29 mouse cellular contexts compared by ENCODE assay signal in genomic region chr8:72270606-72271005, GRCm38 (mm10). TPM values are rescaled to one million over a fixed set of nuclear protein-coding genes. Genes with fewer than 3 reads are reported as not detected.
DNase-seq lines count a peak whose midpoint lies in the region; ATAC-seq and TF ChIP-seq lines count a peak whose summit lies in the region.
"Had no signal": no experiment of that assay in that cellular context is flagged by ENCODE, and none has a peak within 500 bp of the region (broad histone marks: within the 10 kb centered on the region; RNA-seq: fewer than 3 reads in every experiment).

No protein-coding gene starts in this region.

- no peaks in the 10 kb centered on the region for H3K36me3 ChIP-seq in liver, postnatal 0 days (replicated peaks; ENCODE audit: insufficient read depth, low read length)
- H3K36me3 ChIP-seq in liver, embryonic 11.5 days (ENCODE audit: control insufficient read depth, insufficient read depth, low read length): no peaks in the 10 kb centered on the region
- no peaks in the 10 kb centered on the region for H3K36me3 ChIP-seq in E14TG2a.4 (ENCODE audit: insufficient read depth, low read length)
- H3K36me3 ChIP-seq: heart, embryonic 12.5 days; hindbrain, embryonic 13.5 days; midbrain, embryonic 12.5 days; neural tube, embryonic 12.5 days had no signal

- ATAC-seq in liver, postnatal 0 days: no peak; the same call in 1 of the 2 replicates
- ATAC-seq in liver, embryonic 11.5 days (replicated peaks; ENCODE audit: low FRiP score): no peak
- ATAC-seq: forebrain, postnatal 0 days; inflammation-experienced regulatory T-cells, adult 6 months had no signal

- no peaks in the 10 kb centered on the region for H3K9me3 ChIP-seq in liver, postnatal 0 days (ENCODE audit: low read length)
- no peaks in the 10 kb centered on the region for H3K9me3 ChIP-seq in liver, embryonic 11.5 days (ENCODE audit: control insufficient read depth, low read length)
- no peaks in the 10 kb centered on the region; the same call in 1 of the 2 replicates for H3K9me3 ChIP-seq in E14TG2a.4 (ENCODE audit: low read length)
- H3K9me3 ChIP-seq: hindbrain, embryonic 13.5 days; midbrain, embryonic 12.5 days; neural tube, embryonic 12.5 days had no signal

- H3K27ac ChIP-seq in liver, postnatal 0 days (ENCODE audit: low read depth): peak overlapping the region; percentile 72
- H3K27ac ChIP-seq in liver, embryonic 11.5 days (ENCODE audit: low read depth, low read length): no peak overlapping the region
- peak overlapping the region; percentile 88 for H3K27ac ChIP-seq in brown adipose tissue, adult 24 weeks (replicated peaks; ENCODE audit: low read depth, low read length)
- H3K27ac ChIP-seq: hindbrain, embryonic 13.5 days; midbrain, embryonic 12.5 days; neural tube, embryonic 12.5 days; stomach, postnatal 0 days had no signal

- TF ChIP-seq CTCF in liver, postnatal 0 days (IDR thresholded peaks at IDR 0.05; ENCODE audit: low read depth): no peak
- TF ChIP-seq CTCF in E14TG2a.4 (conservative IDR thresholded peaks at IDR 0.05; ENCODE audit: low read length): no peak

- H3K4me1 ChIP-seq in liver, postnatal 0 days (ENCODE audit: insufficient read depth): peaks cover 20% of the 10 kb centered on the region
- H3K4me1 ChIP-seq in liver, embryonic 11.5 days (replicated peaks; ENCODE audit: control insufficient read depth, insufficient read depth, low read length): peaks cover 17% of the 10 kb centered on the region
- peaks cover 73% of the 10 kb centered on the region for H3K4me1 ChIP-seq in E14TG2a.4 (replicated peaks; ENCODE audit: low read depth, low read length)
- H3K4me1 ChIP-seq in brown adipose tissue, adult 24 weeks (ENCODE audit: control insufficient read depth, insufficient read depth, insufficient read length, low read length): peaks cover 30% of the 10 kb centered on the region
- H3K4me1 ChIP-seq: hindbrain, embryonic 13.5 days; midbrain, embryonic 12.5 days; neural tube, embryonic 12.5 days had no signal

- no peak overlapping the region for H3K9ac ChIP-seq in liver, postnatal 0 days (replicated peaks)
- H3K9ac ChIP-seq in liver, embryonic 11.5 days (ENCODE audit: low read depth, low read length): no peak overlapping the region
- H3K9ac ChIP-seq: forebrain, postnatal 0 days; heart, embryonic 12.5 days; hindbrain, embryonic 13.5 days; midbrain, embryonic 12.5 days; neural tube, embryonic 12.5 days had no signal

- H3K4me3 ChIP-seq in liver, postnatal 0 days (ENCODE audit: low read depth, low read length): no peak overlapping the region
- no peak overlapping the region for H3K4me3 ChIP-seq in liver, embryonic 11.5 days (ENCODE audit: low read depth, low read length)
- peak overlapping the region; percentile 79 for H3K4me3 ChIP-seq in E14TG2a.4 (replicated peaks; ENCODE audit: low read length)
- no peak overlapping the region for H3K4me3 ChIP-seq in brown adipose tissue, adult 24 weeks (ENCODE audit: insufficient read depth, low read depth, low read length)
- H3K4me3 ChIP-seq: heart, embryonic 12.5 days; hindbrain, embryonic 13.5 days; midbrain, embryonic 12.5 days; neural tube, embryonic 12.5 days had no signal

- WGBS in liver, postnatal 0 days (ENCODE audit: insufficient replicate concordance): 66% methylated on average over 12 of the region's 12 CpGs
- WGBS in liver, embryonic 11.5 days: 83% methylated on average over 12 of the region's 12 CpGs

- peak; percentile 61 for DNase-seq in liver, postnatal 0 days
- no peak for DNase-seq in liver, embryonic 11.5 days (ENCODE audit: low spot score)
- DNase-seq in spleen, postnatal 36 days (ENCODE audit: low spot score in 2 of 2): peak; percentile 91 to 93
- no peak for DNase-seq in left cerebral cortex, adult 18-20 months (ENCODE audit: low spot score in 2 of 2)
- DNase-seq in gastrocnemius, postnatal 14 days: no peak
- DNase-seq: adrenal gland, adult 2 months; cerebellum, adult 9-11 months; forebrain, postnatal 0 days; heart, postnatal 14 days; kidney, adult 2 months; kidney, postnatal 10 days; layer of hippocampus, postnatal 36 days; right cerebral cortex, adult 18-20 months had no signal

- intact Hi-C loops in gastrocnemius, postnatal 14 days (cut with DNase I; ENCODE audit: low total_unique reads): loop anchor here (5.0 kb wide), 1 partner anchor 97 kb away; no protein-coding TSS in a partner anchor

- no peak for TF ChIP-seq EP300 in liver, postnatal 0 days (IDR thresholded peaks at IDR 0.05; ENCODE audit: low read depth)

- H3K4me2 ChIP-seq in liver, postnatal 0 days (ENCODE audit: low read depth, low read length): no peak overlapping the region
- no peak overlapping the region for H3K4me2 ChIP-seq in liver, embryonic 11.5 days
- H3K4me2 ChIP-seq: heart, embryonic 12.5 days; hindbrain, embryonic 13.5 days; midbrain, embryonic 12.5 days; neural tube, embryonic 12.5 days had no signal

- H3K27me3 ChIP-seq in liver, postnatal 0 days (ENCODE audit: insufficient read depth, low read length): no peaks in the 10 kb centered on the region
- H3K27me3 ChIP-seq in liver, embryonic 11.5 days (replicated peaks; ENCODE audit: control insufficient read depth, insufficient read depth, low read length): no peaks in the 10 kb centered on the region
- peaks cover 2% of the 10 kb centered on the region; the same call in 1 of the 2 replicates for H3K27me3 ChIP-seq in E14TG2a.4 (ENCODE audit: insufficient read depth, low read length)
- H3K27me3 ChIP-seq: heart, embryonic 12.5 days; hindbrain, embryonic 13.5 days; midbrain, embryonic 12.5 days; neural tube, embryonic 12.5 days had no signal

RNA-seq across cellular contexts. Expression of gene Ap1m1, which starts 30.8 kb away (rescaled TPM):
- 40.7 and 41.7 TPM in 2 replicates for polyA plus RNA-seq in liver, postnatal 0 days (2015; fragmentation: Nextera tagmentation; extraction: Ambion mirVana)
- 111 and 119 TPM in 2 replicates for polyA plus RNA-seq in liver, embryonic 11.5 days (2014; fragmentation: Nextera tagmentation; extraction: Ambion mirVana)
- 35.6 and 49.6 TPM in 2 replicates for polyA plus RNA-seq in brown adipose tissue, adult 24 weeks (2012; ENCODE audit: insufficient read depth, insufficient read length, missing spikeins)
- 10 to 100 TPM; 80.1 to 80.6 TPM for total RNA-seq in left cerebral cortex, adult 18-20 months (2021)
- 10 to 100 TPM; 24.7 to 27.2 TPM for total RNA-seq in gastrocnemius, postnatal 14 days (2021)

RNA-seq across cellular contexts. Expression of gene Gm10282, which starts 34.5 kb away (rescaled TPM):
- 6.3 and 6.4 TPM in 2 replicates for polyA plus RNA-seq in liver, postnatal 0 days (2015; fragmentation: Nextera tagmentation; extraction: Ambion mirVana)
- 20.8 TPM in 2 replicates for polyA plus RNA-seq in liver, embryonic 11.5 days (2014; fragmentation: Nextera tagmentation; extraction: Ambion mirVana)
- not detected in 2 replicates for polyA plus RNA-seq in brown adipose tissue, adult 24 weeks (2012; ENCODE audit: insufficient read depth, insufficient read length, missing spikeins)
- 1 to 10 TPM; 2.8 to 4.2 TPM for total RNA-seq in left cerebral cortex, adult 18-20 months (2021)
- total RNA-seq in gastrocnemius, postnatal 14 days (2021): 1 to 10 TPM; 5.1 to 7.5 TPM

RNA-seq across cellular contexts. Expression of gene Klf2, which starts 48.2 kb away (rescaled TPM):
- 5.6 and 7.4 TPM in 2 replicates for polyA plus RNA-seq in liver, postnatal 0 days (2015; fragmentation: Nextera tagmentation; extraction: Ambion mirVana)
- polyA plus RNA-seq in liver, embryonic 11.5 days (2014; fragmentation: Nextera tagmentation; extraction: Ambion mirVana): 5.3 and 5.5 TPM in 2 replicates
- polyA plus RNA-seq in brown adipose tissue, adult 24 weeks (2012; ENCODE audit: insufficient read depth, insufficient read length, missing spikeins): 30.6 and 88.0 TPM in 2 replicates
- 10 to 100 TPM; 15.2 to 23.6 TPM for total RNA-seq in left cerebral cortex, adult 18-20 months (2021)
- total RNA-seq in gastrocnemius, postnatal 14 days (2021): 10 to 100 TPM; 19.1 to 24.1 TPM

RNA-seq across cellular contexts. Expression of gene Fam32a, which starts 51.1 kb away (rescaled TPM):
- 27.5 and 28.4 TPM in 2 replicates for polyA plus RNA-seq in liver, postnatal 0 days (2015; fragmentation: Nextera tagmentation; extraction: Ambion mirVana)
- polyA plus RNA-seq in liver, embryonic 11.5 days (2014; fragmentation: Nextera tagmentation; extraction: Ambion mirVana): 59.7 and 64.2 TPM in 2 replicates
- 26.9 and 41.8 TPM in 2 replicates for polyA plus RNA-seq in brown adipose tissue, adult 24 weeks (2012; ENCODE audit: insufficient read depth, insufficient read length, missing spikeins)
- total RNA-seq in left cerebral cortex, adult 18-20 months (2021): 10 to 100 TPM; 57.9 to 58.0 TPM
- total RNA-seq in gastrocnemius, postnatal 14 days (2021): 10 to 100 TPM; 10.9 to 13.4 TPM

RNA-seq across cellular contexts. Expression of gene Gm11034, which starts 57.2 kb away (rescaled TPM):
- polyA plus RNA-seq in liver, postnatal 0 days (2015; fragmentation: Nextera tagmentation; extraction: Ambion mirVana): not detected in 2 replicates
- polyA plus RNA-seq in liver, embryonic 11.5 days (2014; fragmentation: Nextera tagmentation; extraction: Ambion mirVana): not detected in 2 replicates
- not detected in 2 replicates for polyA plus RNA-seq in brown adipose tissue, adult 24 weeks (2012; ENCODE audit: insufficient read depth, insufficient read length, missing spikeins)
- total RNA-seq in left cerebral cortex, adult 18-20 months (2021): not detected
- not detected for total RNA-seq in gastrocnemius, postnatal 14 days (2021)
- total RNA-seq: adrenal gland, adult 2 months; forebrain, postnatal 0 days; gastrocnemius, adult 8-10 months; heart, postnatal 14 days; layer of hippocampus, adult 18-20 months; layer of hippocampus, postnatal 36 days; left cerebral cortex, postnatal 25 days; megakaryocyte progenitor cell, adult 5-6 weeks; monocyte, adult 5-6 weeks had no signal
- polyA plus RNA-seq: adrenal gland, adult 2 months; embryonic facial prominence, embryonic 14.5 days; forebrain, postnatal 0 days; heart, embryonic 12.5 days; hindbrain, embryonic 13.5 days; inflammation-experienced regulatory T-cells, adult 6 months; kidney, adult 2 months; limb, embryonic 14.5 days; midbrain, embryonic 12.5 days; neural tube, embryonic 12.5 days; stomach, postnatal 0 days; thymus, postnatal 0 days had no signal

Comparison
In these comparisons a context has a peak if more than half of its experiments do, and no peak if none do; other contexts are left out.
1. DNase-seq: peak in liver, postnatal 0 days (single experiment) and spleen, postnatal 36 days (2 of 2); none in liver, embryonic 11.5 days (single experiment), left cerebral cortex, adult 18-20 months (0 of 2) and gastrocnemius, postnatal 14 days (single experiment).